Mouse (Mus musculus) thymus, adult 2 months (tissue): ENCODE measurements around the gene Abcb9.

Experiments
- CTCF ChIP-seq: fragments of 200-500 bp; IDR thresholded peaks from 2 replicates; pipeline ENCODE4 v1.5.1; 2012; ENCODE audit warnings: mild to moderate bottlenecking, control low read depth, low read length, moderate library complexity, borderline replicate concordance; ENCODE audit not compliant: control insufficient read depth, poor library complexity, insufficient read depth; ENCODE audit errors: extremely low read depth
- POLR2A ChIP-seq: fragments of 200-500 bp; IDR thresholded peaks from 2 replicates; pipeline ENCODE4 v1.6.1; 2012; ENCODE audit warnings: mild to moderate bottlenecking, low read length, control low read depth, moderate library complexity; ENCODE audit not compliant: control insufficient read depth, poor library complexity, insufficient read depth; ENCODE audit errors: extremely low read depth

- TF ChIP-seq CTCF (no peak), POLR2A (no peak)
These were observed 69.8 kb downstream of the Abcb9 start for GRCm38 (mm10) chr5:124025587-124026441.
